Mouse (Mus musculus) T-helper 1 cell (primary cell): ENCODE results near the gene Ammecr1.

Source experiments
- in situ Hi-C: fragments of 300-600 bp; cut with MboI, MseI; formaldehyde crosslinking; loops from one replicate; pipeline ENCODE4 v1.15.1; 2025; ENCODE audit warnings: high pct_unique_total_duplicates

Gene Ammecr1

GRCm38 (mm10) chrX:142829866-142830470 is 136.6 kb downstream of the Ammecr1 start:
- in situ Hi-C loops, result no loop called here

- in situ Hi-C loops, result no loop called here
Observed at GRCm38 (mm10) chrX:142829267-142829666, 137.3 kb downstream of the Ammecr1 start.

GRCm38 (mm10) chrX:142828184-142828908 is 138.2 kb downstream of the Ammecr1 start:
- in situ Hi-C loops, result no loop called here

GRCm38 (mm10) chrX:142827644-142828043 is 138.9 kb downstream of the Ammecr1 start:
- in situ Hi-C loops, result no loop called here

GRCm38 (mm10) chrX:142825309-142825708 is 141.2 kb downstream of the Ammecr1 start:
- in situ Hi-C loops, result no loop called here

GRCm38 (mm10) chrX:142821846-142822245 is 144.7 kb downstream of the Ammecr1 start:
- in situ Hi-C loops, result loop anchor here (5.0 to 25.0 kb wide), 2 partner anchors 230 to 490 kb away; no protein-coding TSS in a partner anchor

- in situ Hi-C loops, result loop anchor here (5.0 to 25.0 kb wide), 2 partner anchors 231 to 491 kb away; no protein-coding TSS in a partner anchor
Observed at GRCm38 (mm10) chrX:142821239-142821638, 145.3 kb downstream of the Ammecr1 start.

GRCm38 (mm10) chrX:142818057-142818682 is 148.4 kb downstream of the Ammecr1 start:
- in situ Hi-C loops, result loop anchor here (5.0 to 25.0 kb wide), 2 partner anchors 494 to 619 kb away; no protein-coding TSS in a partner anchor

- in situ Hi-C loops, result loop anchor here (25.0 kb wide), 1 partner anchor 499 kb away; no protein-coding TSS in a partner anchor
Observed at GRCm38 (mm10) chrX:142813146-142813545, 153.4 kb downstream of the Ammecr1 start.

- in situ Hi-C loops, result loop anchor here (25.0 kb wide), 1 partner anchor 504 kb away; no protein-coding TSS in a partner anchor
Observed at GRCm38 (mm10) chrX:142808411-142808810, 158.1 kb downstream of the Ammecr1 start.

- in situ Hi-C loops, result loop anchor here (25.0 kb wide), 1 partner anchor 506 kb away; no protein-coding TSS in a partner anchor
Observed at GRCm38 (mm10) chrX:142806620-142807061, 159.9 kb downstream of the Ammecr1 start.

GRCm38 (mm10) chrX:142806126-142806525 is 160.4 kb downstream of the Ammecr1 start:
- in situ Hi-C loops, result loop anchor here (25.0 kb wide), 1 partner anchor 506 kb away; no protein-coding TSS in a partner anchor

GRCm38 (mm10) chrX:142804596-142804995 is 161.9 kb downstream of the Ammecr1 start:
- in situ Hi-C loops, result loop anchor here (25.0 kb wide), 1 partner anchor 508 kb away; no protein-coding TSS in a partner anchor
